Mouse (Mus musculus) cerebellum, adult 2 months (tissue): ENCODE data around the gene Calr3. TPM values are rescaled to one million over a fixed set of nuclear protein-coding genes. Genes with fewer than 3 reads are reported as not detected.

ENCODE experiments used
- DNase-seq, 2 experiments: peaks; one replicate each; pipeline ENCODE4 v3.0.0; 2021
- H3K27ac ChIP-seq: fragments of 200-500 bp; 2 replicates; pipeline ENCODE4 v1.5.1; 2012; ENCODE audit warnings: low read length, control low read depth, inconsistent platforms; ENCODE audit not compliant: insufficient read depth
- H3K27me3 ChIP-seq: fragments of 200-500 bp; 2 replicates; pipeline ENCODE4 v1.6.1; 2012; ENCODE audit warnings: inconsistent platforms, mild to moderate bottlenecking, low read length, moderate library complexity; ENCODE audit not compliant: control insufficient read depth, insufficient read depth
- H3K4me1 ChIP-seq: fragments of 200-500 bp; 2 replicates; pipeline ENCODE4 v1.6.1; 2011; ENCODE audit warnings: low read length; ENCODE audit not compliant: control insufficient read depth, insufficient read depth
- H3K4me3 ChIP-seq: fragments of 200-500 bp; replicated peaks from 2 replicates; pipeline ENCODE3; 2011; ENCODE audit warnings: mild to moderate bottlenecking, low read depth, low read length, control low read depth; ENCODE audit not compliant: insufficient read depth
- CTCF ChIP-seq: fragments of 200-500 bp; IDR thresholded peaks from 2 replicates; pipeline ENCODE4 v1.5.1; 2011; ENCODE audit warnings: low read depth, mild to moderate bottlenecking, control low read depth, low read length, moderate library complexity, borderline replicate concordance; ENCODE audit not compliant: insufficient read depth
- POLR2A ChIP-seq: fragments of 200-500 bp; IDR thresholded peaks from 2 replicates; pipeline ENCODE4 v1.6.1; 2011; ENCODE audit warnings: low read length, control low read depth, borderline replicate concordance; ENCODE audit not compliant: insufficient read depth
- WGBS: fragments of 180-500 bp; shearing (Covaris S2); methylation state at CpG from one replicate; pipeline ENCODE4 v1.1.7; 2018; 5-methylcytosine and 5-hydroxymethylcytosine counted together
- polyA plus RNA-seq: library from polyadenylated mRNA; depleted of rRNA; stranded (reverse); fragments of >200 nt; gene quantifications from 2 replicates; pipeline ENCODE4 v1.2.3, GENCODE M21; 2012

Gene Calr3
- polyA plus RNA-seq, 1 experiment, result 4.4 TPM

- Histone ChIP-seq H3K4me3 (peak within 1 kb of the TSS; percentile 79), H3K4me1 (peaks cover 8% of the 10 kb centered on the region; the same call in 1 of the 2 replicates), H3K27me3 (no peaks in the 10 kb centered on the region), H3K27ac (peak within 1 kb of the TSS; percentile 79)
- WGBS, result under 1% methylated on average over 80 of the region's 80 CpGs
- peak; percentile 97 to 99 for DNase-seq
- TF ChIP-seq POLR2A, result peak; percentile 88
- no peak for TF ChIP-seq CTCF
These were observed 31.3 kb upstream of the Calr3 start, which contains the start of gene Cherp for GRCm38 (mm10) chr8:72474826-72475546. TSS of gene Cherp (minus strand) at chr8:72475226.

- Histone ChIP-seq H3K27me3 (no peaks in the 10 kb centered on the region), H3K4me3 (no peak overlapping the region), H3K27ac (no peak overlapping the region), H3K4me1 (peaks cover 3% of the 10 kb centered on the region; the same call in 1 of the 2 replicates)
- no peak for DNase-seq
- TF ChIP-seq POLR2A (no peak), CTCF (no peak)
- WGBS, result 85% methylated on average over 7 of the region's 7 CpGs
These were observed 27.0 kb upstream of the Calr3 start for GRCm38 (mm10) chr8:72470684-72471083.

- no peaks in the 10 kb centered on the region for H3K27me3 ChIP-seq
- no peak overlapping the region for H3K27ac ChIP-seq
- peaks cover 3% of the 10 kb centered on the region; the same call in 1 of the 2 replicates for H3K4me1 ChIP-seq
- no peak for TF ChIP-seq POLR2A
- TF ChIP-seq CTCF, result no peak
- DNase-seq, result no peak
- H3K4me3 ChIP-seq, result no peak overlapping the region
- 89% methylated on average over 8 of the region's 8 CpGs for WGBS
These were observed 26.3 kb upstream of the Calr3 start for GRCm38 (mm10) chr8:72469984-72470383.

GRCm38 (mm10) chr8:72469243-72469642 lies 25.6 kb upstream of the Calr3 start:
- no peak for DNase-seq
- peaks cover 3% of the 10 kb centered on the region; the same call in 1 of the 2 replicates for H3K4me1 ChIP-seq
- H3K4me3 ChIP-seq, result no peak overlapping the region
- WGBS, result 82% methylated on average over 2 of the region's 2 CpGs
- TF ChIP-seq CTCF (no peak), POLR2A (no peak)
- no peaks in the 10 kb centered on the region for H3K27me3 ChIP-seq
- no peak overlapping the region for H3K27ac ChIP-seq

- H3K4me1 ChIP-seq, result no peaks in the 10 kb centered on the region
- TF ChIP-seq CTCF (no peak), POLR2A (no peak)
- H3K27me3 ChIP-seq, result no peaks in the 10 kb centered on the region
- H3K4me3 ChIP-seq, result no peak overlapping the region
- H3K27ac ChIP-seq, result no peak overlapping the region
- no peak for DNase-seq
- 93% methylated on average over 10 of the region's 10 CpGs for WGBS
These were observed 20.5 kb upstream of the Calr3 start for GRCm38 (mm10) chr8:72464211-72464610.

GRCm38 (mm10) chr8:72459881-72460533 lies 16.3 kb upstream of the Calr3 start:
- Histone ChIP-seq H3K27me3 (no peaks in the 10 kb centered on the region), H3K27ac (no peak overlapping the region), H3K4me1 (no peaks in the 10 kb centered on the region), H3K4me3 (no peak overlapping the region)
- TF ChIP-seq POLR2A (no peak), CTCF (no peak)
- WGBS, result 87% methylated on average over 4 of the region's 4 CpGs
- DNase-seq, result no peak

- no peaks in the 10 kb centered on the region for H3K4me1 ChIP-seq
- H3K4me3 ChIP-seq, result no peak overlapping the region
- H3K27ac ChIP-seq, result no peak overlapping the region
- no peak for DNase-seq
- no peaks in the 10 kb centered on the region for H3K27me3 ChIP-seq
- TF ChIP-seq CTCF (no peak), POLR2A (no peak)
- WGBS, result 76% methylated on average over 6 of the region's 6 CpGs
These were observed 14.8 kb upstream of the Calr3 start for GRCm38 (mm10) chr8:72458457-72458856.

- TF ChIP-seq POLR2A (no peak), CTCF (no peak)
- H3K4me1 ChIP-seq, result no peaks in the 10 kb centered on the region
- no peak overlapping the region for H3K27ac ChIP-seq
- no peak for DNase-seq
- 90% methylated on average over 3 of the region's 3 CpGs for WGBS
- no peaks in the 10 kb centered on the region for H3K27me3 ChIP-seq
- no peak overlapping the region for H3K4me3 ChIP-seq
These were observed 14.1 kb upstream of the Calr3 start for GRCm38 (mm10) chr8:72457806-72458205.
